Mouse (Mus musculus): ENCODE measurements around the gene Ubn2.
"Not testable (repeated sequence)": the region's sequence is repeated elsewhere in the genome, so short reads cannot be mapped to it uniquely, and the experiment has no call there.

Ubn2 gene

GRCm38 (mm10) chr6:38433261-38434033 lies at the start of gene Ubn2:
Gene Ubn2, plus strand, starts transcription at chr6:38433950.
- peak; percentile 92 for DNase-seq (ENCODE audit: low read depth, low spot score)

GRCm38 (mm10) chr6:38389671-38390070 lies 44.1 kb upstream of the Ubn2 start:
- DNase-seq (ENCODE audit: low read depth, low spot score), result peak; percentile 9

GRCm38 (mm10) chr6:38432457-38432856 lies 1.3 kb upstream of the Ubn2 start:
- DNase-seq (ENCODE audit: low read depth, low spot score), result not testable (repeated sequence)

- peak; percentile 42 for DNase-seq (ENCODE audit: low read depth, low spot score)
Observed at GRCm38 (mm10) chr6:38434055-38435023, 589 bp downstream of the Ubn2 start.

- no peak for DNase-seq (ENCODE audit: low read depth, low spot score)
Observed at GRCm38 (mm10) chr6:38443842-38444241, 10.1 kb downstream of the Ubn2 start.

GRCm38 (mm10) chr6:38448295-38448694 lies 14.5 kb downstream of the Ubn2 start:
- DNase-seq (ENCODE audit: low read depth, low spot score), result no peak

GRCm38 (mm10) chr6:38453049-38453448 lies 19.3 kb downstream of the Ubn2 start:
- no peak for DNase-seq (ENCODE audit: low read depth, low spot score)

- DNase-seq (ENCODE audit: low read depth, low spot score), result not testable (repeated sequence)
Observed at GRCm38 (mm10) chr6:38456425-38456824, 22.7 kb downstream of the Ubn2 start.

GRCm38 (mm10) chr6:38458075-38458474 lies 24.3 kb downstream of the Ubn2 start:
- no peak for DNase-seq (ENCODE audit: low read depth, low spot score)

- DNase-seq (ENCODE audit: low read depth, low spot score), result no peak
Observed at GRCm38 (mm10) chr6:38469591-38469990, 35.8 kb downstream of the Ubn2 start.

GRCm38 (mm10) chr6:38481694-38482371 lies 48.1 kb downstream of the Ubn2 start:
- DNase-seq (ENCODE audit: low read depth, low spot score), result no peak

- DNase-seq (ENCODE audit: low read depth, low spot score), result peak; percentile 26
Observed at GRCm38 (mm10) chr6:38492550-38492949, 58.8 kb downstream of the Ubn2 start.

- no peak for DNase-seq (ENCODE audit: low read depth, low spot score)
Observed at GRCm38 (mm10) chr6:38495641-38496040, 61.9 kb downstream of the Ubn2 start.

GRCm38 (mm10) chr6:38512096-38512495 lies 78.3 kb downstream of the Ubn2 start:
- no peak for DNase-seq (ENCODE audit: low read depth, low spot score)

- no peak for DNase-seq (ENCODE audit: low read depth, low spot score)
Observed at GRCm38 (mm10) chr6:38512830-38513229, 79.1 kb downstream of the Ubn2 start.

GRCm38 (mm10) chr6:38515201-38515600 lies 81.5 kb downstream of the Ubn2 start:
- DNase-seq (ENCODE audit: low read depth, low spot score), result no peak

- no peak for DNase-seq (ENCODE audit: low read depth, low spot score)
Observed at GRCm38 (mm10) chr6:38523851-38524250, 90.1 kb downstream of the Ubn2 start.

GRCm38 (mm10) chr6:38531211-38531820 lies 97.6 kb downstream of the Ubn2 start:
- no peak for DNase-seq (ENCODE audit: low read depth, low spot score)

GRCm38 (mm10) chr6:38532500-38533420 lies 99.0 kb downstream of the Ubn2 start:
- DNase-seq (ENCODE audit: low read depth, low spot score), result no peak
